Mouse (Mus musculus) lung, postnatal 0 days (tissue): Measurements from ENCODE around the gene Dennd1a. TPM values are rescaled to one million over a fixed set of nuclear protein-coding genes. Genes with fewer than 3 reads are reported as not detected.

Experiments
- ATAC-seq: fragments of 200-750 bp; cut with Nextera tagmentation; 2 replicates; pipeline ENCODE4 v1.8.0; 2017; ENCODE audit warnings: moderate library complexity
- DNase-seq: peaks from one replicate; pipeline ENCODE4 v3.0.0-alpha.2; 2016; ENCODE audit warnings: low spot score
- H3K27ac ChIP-seq: fragments of 300-500 bp; sonication (generic); 2 replicates; pipeline ENCODE4 v1.5.1; 2014; ENCODE audit warnings: antibody characterized with exemption, mild to moderate bottlenecking, low read length, mixed read lengths
- H3K27me3 ChIP-seq: fragments of 300-500 bp; sonication (generic); replicated peaks from 2 replicates; pipeline ENCODE4 v1.6.1; 2014; ENCODE audit warnings: low read length, mixed read lengths; ENCODE audit not compliant: insufficient read depth
- H3K36me3 ChIP-seq: fragments of 300-500 bp; sonication (generic); 2 replicates; pipeline ENCODE4 v1.6.1; 2014; ENCODE audit warnings: low read length, mixed read lengths; ENCODE audit not compliant: insufficient read depth
- H3K4me1 ChIP-seq: fragments of 300-500 bp; sonication (generic); 2 replicates; pipeline ENCODE4 v1.6.1; 2014; ENCODE audit warnings: antibody characterized with exemption, low read depth, low read length, mixed read lengths; ENCODE audit not compliant: insufficient read depth
- H3K4me2 ChIP-seq: fragments of 300-500 bp; sonication (generic); replicated peaks from 2 replicates; pipeline ENCODE4 v1.6.1; 2014; ENCODE audit warnings: low read depth, mild to moderate bottlenecking, low read length, moderate library complexity, mixed read lengths
- H3K4me3 ChIP-seq: fragments of 300-500 bp; sonication (generic); 2 replicates; pipeline ENCODE4 v1.5.1; 2014; ENCODE audit warnings: low read depth, low read length
- H3K9ac ChIP-seq: fragments of 300-500 bp; sonication (generic); replicated peaks from 2 replicates; pipeline ENCODE4 v1.6.1; 2014; ENCODE audit warnings: low read depth, mild to moderate bottlenecking
- H3K9me3 ChIP-seq: fragments of 300-500 bp; sonication (generic); 2 replicates; pipeline ENCODE4 v1.6.1; 2016; ENCODE audit warnings: low read length, mixed read lengths
- CTCF ChIP-seq: IDR thresholded peaks from 2 replicates; pipeline ENCODE4 v1.5.1; 2016; ENCODE audit warnings: antibody characterized with exemption, mild to moderate bottlenecking
- EP300 ChIP-seq: IDR thresholded peaks from 2 replicates; pipeline ENCODE4 v1.6.1; 2016; ENCODE audit warnings: antibody characterized with exemption, mild to moderate bottlenecking, control low read depth
- WGBS: fragments of 180-500 bp; shearing (Covaris S2); extraction: QIAGEN DNeasy Blood & Tissue Kit; methylation state at CpG from one replicate; pipeline ENCODE4 v1.1.7; 2014; 5-methylcytosine and 5-hydroxymethylcytosine counted together
- polyA plus RNA-seq: library from polyadenylated mRNA; unstranded; fragments of >200 nt; fragmentation: Nextera tagmentation; extraction: Ambion mirVana; gene quantifications from 2 replicates; pipeline ENCODE4 v1.2.1, GENCODE M21; 2015

Gene Dennd1a
- polyA plus RNA-seq, 1 experiment from 2014 or later = 4.4 TPM

- ATAC-seq (no peak), DNase-seq (no peak)
- Histone ChIP-seq H3K4me1 (no peaks in the 10 kb centered on the region), H3K27ac (no peak overlapping the region), H3K9me3 (no peaks in the 10 kb centered on the region), H3K9ac (no peak overlapping the region), H3K4me3 (no peak overlapping the region), H3K27me3 (no peaks in the 10 kb centered on the region), H3K36me3 (no peaks in the 10 kb centered on the region), H3K4me2 (no peak overlapping the region)
- WGBS = 63% methylated on average over 2 of the region's 2 CpGs
- TF ChIP-seq CTCF = no peak
Measured at GRCm38 (mm10) chr2:38288226-38288625, 1.0 kb upstream of the Dennd1a start.

- Histone ChIP-seq H3K27me3 (no peaks in the 10 kb centered on the region), H3K4me3 (peak overlapping the region; percentile 89), H3K27ac (peak overlapping the region; percentile 81), H3K36me3 (no peaks in the 10 kb centered on the region), H3K9ac (peak overlapping the region; percentile 74; the same call in 1 of the 2 replicates), H3K4me2 (peak overlapping the region; percentile 84), H3K4me1 (no peaks in the 10 kb centered on the region), H3K9me3 (no peaks in the 10 kb centered on the region)
- 10% methylated on average over 4 of the region's 4 CpGs for WGBS
- ATAC-seq = no peak
- DNase-seq = peak; percentile 21
- TF ChIP-seq EP300 (no peak), CTCF (no peak)
Measured at GRCm38 (mm10) chr2:38286433-38286732, 807 bp downstream of the Dennd1a start.

- no peak overlapping the region for H3K27ac ChIP-seq
- H3K36me3 ChIP-seq = no peaks in the 10 kb centered on the region
- ATAC-seq (no peak), DNase-seq (peak; percentile 41)
- WGBS = 64% methylated on average over 4 of the region's 4 CpGs
- no peaks in the 10 kb centered on the region for H3K27me3 ChIP-seq
- H3K9ac ChIP-seq = no peak overlapping the region
- H3K9me3 ChIP-seq = no peaks in the 10 kb centered on the region
- H3K4me3 ChIP-seq = peak overlapping the region; percentile 89
- TF ChIP-seq EP300 (no peak), CTCF (no peak)
- H3K4me2 ChIP-seq = peak overlapping the region; percentile 84
- H3K4me1 ChIP-seq = no peaks in the 10 kb centered on the region
Measured at GRCm38 (mm10) chr2:38285781-38286432, 1.3 kb downstream of the Dennd1a start.

- H3K9ac ChIP-seq = no peak overlapping the region
- no peaks in the 10 kb centered on the region for H3K27me3 ChIP-seq
- no peaks in the 10 kb centered on the region for H3K9me3 ChIP-seq
- no peaks in the 10 kb centered on the region for H3K4me1 ChIP-seq
- no peak for ATAC-seq
- no peak overlapping the region for H3K27ac ChIP-seq
- no peak for DNase-seq
- no peak overlapping the region for H3K4me2 ChIP-seq
- 74% methylated on average over 1 of the region's 1 CpGs for WGBS
- H3K36me3 ChIP-seq = no peaks in the 10 kb centered on the region
- TF ChIP-seq EP300 = no peak
- no peak for TF ChIP-seq CTCF
- no peak overlapping the region for H3K4me3 ChIP-seq
Measured at GRCm38 (mm10) chr2:38283961-38284360, 3.2 kb downstream of the Dennd1a start.

GRCm38 (mm10) chr2:38280376-38280775 is 6.8 kb downstream of the Dennd1a start:
- Histone ChIP-seq H3K27ac (no peak overlapping the region), H3K9ac (no peak overlapping the region), H3K27me3 (no peaks in the 10 kb centered on the region), H3K4me2 (no peak overlapping the region), H3K4me3 (no peak overlapping the region), H3K36me3 (no peaks in the 10 kb centered on the region), H3K9me3 (no peaks in the 10 kb centered on the region), H3K4me1 (no peaks in the 10 kb centered on the region)
- no peak for ATAC-seq
- DNase-seq = no peak
- no peak for TF ChIP-seq EP300
- no peak for TF ChIP-seq CTCF

- Histone ChIP-seq H3K4me3 (no peak overlapping the region), H3K27ac (no peak overlapping the region), H3K4me2 (no peak overlapping the region), H3K27me3 (no peaks in the 10 kb centered on the region), H3K9ac (no peak overlapping the region), H3K9me3 (no peaks in the 10 kb centered on the region), H3K4me1 (no peaks in the 10 kb centered on the region; the same call in 1 of the 2 replicates), H3K36me3 (no peaks in the 10 kb centered on the region)
- 90% methylated on average over 2 of the region's 2 CpGs for WGBS
- ATAC-seq (no peak), DNase-seq (no peak)
- TF ChIP-seq CTCF = no peak
- no peak for TF ChIP-seq EP300
Measured at GRCm38 (mm10) chr2:38274973-38275372, 12.2 kb downstream of the Dennd1a start.

- H3K4me1 ChIP-seq = no peaks in the 10 kb centered on the region
- H3K27ac ChIP-seq = no peak overlapping the region
- no peaks in the 10 kb centered on the region for H3K9me3 ChIP-seq
- H3K36me3 ChIP-seq = no peaks in the 10 kb centered on the region
- H3K4me2 ChIP-seq = no peak overlapping the region
- DNase-seq (no peak), ATAC-seq (no peak)
- TF ChIP-seq CTCF (no peak), EP300 (no peak)
- H3K9ac ChIP-seq = no peak overlapping the region
- H3K4me3 ChIP-seq = no peak overlapping the region
- no peaks in the 10 kb centered on the region for H3K27me3 ChIP-seq
- WGBS = 46% methylated on average over 2 of the region's 2 CpGs
Measured at GRCm38 (mm10) chr2:38263653-38264052, 23.5 kb downstream of the Dennd1a start.
